24 mouse cellular contexts compared by ENCODE assay signal in genomic region chr16:31672202-31672601, GRCm38 (mm10). TPM values are rescaled to one million over a fixed set of nuclear protein-coding genes. Genes with fewer than 3 reads are reported as not detected.
DNase-seq lines count a peak whose midpoint lies in the region; ATAC-seq and TF ChIP-seq lines count a peak whose summit lies in the region.
"Had no signal": no experiment of that assay in that cellular context is flagged by ENCODE, and none has a peak within 500 bp of the region (broad histone marks: within the 10 kb centered on the region; RNA-seq: fewer than 3 reads in every experiment).

No protein-coding gene starts in this region.

- no peaks in the 10 kb centered on the region for H3K4me1 ChIP-seq in intestine, postnatal 0 days (replicated peaks; ENCODE audit: control insufficient read depth, insufficient read depth, low read length)
- H3K4me1 ChIP-seq in intestine, embryonic 15.5 days (replicated peaks) = no peaks in the 10 kb centered on the region
- H3K4me1 ChIP-seq in lung, postnatal 0 days (ENCODE audit: insufficient read depth, low read depth, low read length) = no peaks in the 10 kb centered on the region
- peaks cover 2% of the 10 kb centered on the region; the same call in 1 of the 2 replicates for H3K4me1 ChIP-seq in small intestine, adult 2 months (ENCODE audit: control insufficient read depth, insufficient read depth, insufficient read length, low read length)
- H3K4me1 ChIP-seq: hindbrain, embryonic 13.5 days; midbrain, embryonic 13.5 days; neural tube, embryonic 13.5 days had no signal

- H3K4me2 ChIP-seq in intestine, postnatal 0 days (replicated peaks; ENCODE audit: low read depth) = no peak overlapping the region
- no peak overlapping the region for H3K4me2 ChIP-seq in intestine, embryonic 15.5 days (replicated peaks)
- H3K4me2 ChIP-seq in lung, postnatal 0 days (replicated peaks; ENCODE audit: low read depth, low read length) = no peak overlapping the region
- H3K4me2 ChIP-seq: heart, embryonic 13.5 days; hindbrain, embryonic 13.5 days; liver, embryonic 15.5 days; midbrain, embryonic 13.5 days; neural tube, embryonic 13.5 days had no signal

- H3K27me3 ChIP-seq in intestine, postnatal 0 days (replicated peaks; ENCODE audit: control insufficient read depth, insufficient read depth, low read length) = no peaks in the 10 kb centered on the region
- no peaks in the 10 kb centered on the region for H3K27me3 ChIP-seq in intestine, embryonic 15.5 days (replicated peaks)
- H3K27me3 ChIP-seq in lung, postnatal 0 days (replicated peaks; ENCODE audit: insufficient read depth, low read length) = no peaks in the 10 kb centered on the region
- H3K27me3 ChIP-seq in small intestine, adult 2 months (ENCODE audit: control insufficient read depth, insufficient read depth, low read length) = no peaks in the 10 kb centered on the region
- H3K27me3 ChIP-seq: heart, embryonic 13.5 days; hindbrain, embryonic 13.5 days; liver, embryonic 15.5 days; midbrain, embryonic 13.5 days; neural tube, embryonic 13.5 days had no signal

- DNase-seq in CD4-positive, CD25-positive, alpha-beta regulatory T cell, adult 2 months (ENCODE audit: low read depth, low spot score) = peak; percentile 13
- no peak for DNase-seq in lung, postnatal 0 days (ENCODE audit: low spot score)
- DNase-seq in lung, postnatal 4 days = no peak
- no peak for DNase-seq in natural killer cell, adult 2 months (ENCODE audit: low spot score in 2 of 2)
- DNase-seq: adrenal gland, postnatal 14 days; cerebellum, adult 8-10 months; gastrocnemius, postnatal 25 days; heart, adult 18-20 months; heart, postnatal 14 days; kidney, adult 8-10 months; kidney, postnatal 25 days; lung, postnatal 10 days had no signal

- TF ChIP-seq CTCF in intestine, postnatal 0 days (IDR thresholded peaks at IDR 0.05; ENCODE audit: low read depth) = peak; percentile 34; the same call in 1 of the 2 replicates
- TF ChIP-seq CTCF in lung, postnatal 0 days (IDR thresholded peaks at IDR 0.05) = peak; percentile 39
- 0 out of 2 replicates have a peak, but pooled peaks have one; percentile 9 for TF ChIP-seq CTCF in small intestine, adult 2 months (IDR thresholded peaks at IDR 0.05; ENCODE audit: extremely low read depth, insufficient read length, insufficient replicate concordance, low read depth, low read length)

- H3K4me3 ChIP-seq in intestine, postnatal 0 days (ENCODE audit: low read depth, low read length) = no peak overlapping the region
- H3K4me3 ChIP-seq in intestine, embryonic 15.5 days (replicated peaks) = no peak overlapping the region
- no peak overlapping the region for H3K4me3 ChIP-seq in lung, postnatal 0 days (ENCODE audit: low read depth, low read length)
- H3K4me3 ChIP-seq in small intestine, adult 2 months (ENCODE audit: low read depth, low read length) = no peak overlapping the region
- H3K4me3 ChIP-seq: heart, embryonic 13.5 days; hindbrain, embryonic 13.5 days; liver, embryonic 15.5 days; midbrain, embryonic 13.5 days; neural tube, embryonic 13.5 days had no signal

- no peak for TF ChIP-seq POLR2A in small intestine, adult 2 months (IDR thresholded peaks at IDR 0.05; ENCODE audit: low read depth, low read length)

- 83% methylated on average over 1 of the region's 1 CpGs for WGBS in intestine, postnatal 0 days
- WGBS in intestine, embryonic 15.5 days = 86% methylated on average over 1 of the region's 1 CpGs
- WGBS in lung, postnatal 0 days = 81% methylated on average over 1 of the region's 1 CpGs
- 87% methylated on average over 1 of the region's 1 CpGs for WGBS in small intestine, adult 2 months

- H3K9ac ChIP-seq in intestine, postnatal 0 days (ENCODE audit: low read depth, low read length) = no peak overlapping the region
- no peak overlapping the region for H3K9ac ChIP-seq in intestine, embryonic 15.5 days
- H3K9ac ChIP-seq in lung, postnatal 0 days (replicated peaks; ENCODE audit: low read depth) = no peak overlapping the region
- H3K9ac ChIP-seq: heart, embryonic 13.5 days; hindbrain, embryonic 13.5 days; liver, embryonic 15.5 days; midbrain, embryonic 13.5 days; neural tube, embryonic 13.5 days had no signal

- no peak for TF ChIP-seq EP300 in lung, postnatal 0 days (IDR thresholded peaks at IDR 0.05)

- H3K9me3 ChIP-seq in intestine, postnatal 0 days (ENCODE audit: control insufficient read depth) = no peaks in the 10 kb centered on the region
- no peaks in the 10 kb centered on the region for H3K9me3 ChIP-seq in intestine, embryonic 15.5 days
- no peaks in the 10 kb centered on the region for H3K9me3 ChIP-seq in lung, postnatal 0 days (ENCODE audit: low read length)
- H3K9me3 ChIP-seq: G1E; heart, embryonic 13.5 days; hindbrain, embryonic 13.5 days; liver, embryonic 15.5 days; midbrain, embryonic 13.5 days; neural tube, embryonic 13.5 days had no signal

- peaks cover 4% of the 10 kb centered on the region; the same call in 1 of the 2 replicates for H3K36me3 ChIP-seq in intestine, postnatal 0 days (ENCODE audit: control insufficient read depth, insufficient read depth)
- H3K36me3 ChIP-seq in intestine, embryonic 15.5 days = 0 out of 2 replicates have a peak, but pooled peaks cover 4% of the 10 kb centered on the region
- no peaks in the 10 kb centered on the region for H3K36me3 ChIP-seq in lung, postnatal 0 days (ENCODE audit: insufficient read depth, low read length)
- peaks cover 25% of the 10 kb centered on the region for H3K36me3 ChIP-seq in small intestine, adult 2 months (ENCODE audit: control insufficient read depth, insufficient read depth, low read length)

- ATAC-seq in CD4-positive, CD25-positive, alpha-beta regulatory T cell, adult 4 months = no peak
- no peak for ATAC-seq in intestine, postnatal 0 days
- ATAC-seq in intestine, embryonic 15.5 days = no peak
- ATAC-seq in lung, postnatal 0 days = no peak
- ATAC-seq: forebrain, embryonic 14.5 days; inflammation-experienced regulatory T-cells, adult 6 months; midbrain, embryonic 13.5 days had no signal

- no peak overlapping the region for H3K27ac ChIP-seq in intestine, postnatal 0 days (ENCODE audit: low read depth, low read length)
- H3K27ac ChIP-seq in intestine, embryonic 15.5 days = no peak overlapping the region
- H3K27ac ChIP-seq in lung, postnatal 0 days (ENCODE audit: low read length) = no peak overlapping the region
- H3K27ac ChIP-seq in small intestine, adult 2 months (ENCODE audit: insufficient read depth, low read depth, low read length) = no peak overlapping the region
- H3K27ac ChIP-seq: heart, embryonic 13.5 days; hindbrain, embryonic 13.5 days; liver, embryonic 15.5 days; midbrain, embryonic 13.5 days; neural tube, embryonic 13.5 days had no signal

RNA-seq across cellular contexts. Expression of gene Dlg1, which starts 9.0 kb away (rescaled TPM):
- polyA plus RNA-seq in CD4-positive, CD25-positive, alpha-beta regulatory T cell, adult 4 months (2017; shearing (Covaris generic)) = 10 to 100 TPM; 23.9 to 29.4 TPM
- polyA plus RNA-seq in intestine, postnatal 0 days (2015; fragmentation: Nextera tagmentation; extraction: Ambion mirVana) = 10.5 and 11.2 TPM in 2 replicates
- polyA plus RNA-seq in intestine, embryonic 15.5 days (2015; fragmentation: Nextera tagmentation; extraction: Ambion mirVana) = 18.6 and 19.0 TPM in 2 replicates
- 12.7 and 19.3 TPM in 2 replicates for polyA plus RNA-seq in lung, postnatal 0 days (2015; fragmentation: Nextera tagmentation; extraction: Ambion mirVana)
- 3.4 and 7.0 TPM in 2 replicates for polyA plus RNA-seq in small intestine, adult 2 months (2012; rRNA removed)
